Mouse (Mus musculus): ENCODE measurements at regions not wholly inside any gene's neighbourhood (a gene's known extent, or its start where the extent isn't known, plus 50 kb on each side); places are given as distances from the start of the nearest gene placed in this dataset.
A peak's percentile ranks its signal among the peaks of the same experiment; 100 is the strongest.

- H3K4me2 ChIP-seq (ENCODE audit: low read depth, low read length) = no peak overlapping the region
- H3K4me3 ChIP-seq (ENCODE audit: low read depth, low read length) = no peak overlapping the region
- no peak overlapping the region for H3K27ac ChIP-seq (ENCODE audit: low read depth)
- DNase-seq (ENCODE audit: low spot score) = no peak
- H3K36me3 ChIP-seq (replicated peaks; ENCODE audit: control insufficient read depth, insufficient read depth, low read length) = no peaks in the 10 kb centered on the region
- H3K9me3 ChIP-seq (replicated peaks; ENCODE audit: control insufficient read depth, low read length) = no peaks in the 10 kb centered on the region
- TF ChIP-seq EP300 (IDR thresholded peaks at IDR 0.05; ENCODE audit: low read depth) = no peak
- TF ChIP-seq CTCF (IDR thresholded peaks at IDR 0.05; ENCODE audit: low read depth) = no peak
- H3K27me3 ChIP-seq (ENCODE audit: control insufficient read depth, insufficient read depth, low read length) = no peaks in the 10 kb centered on the region
- no peak overlapping the region for H3K9ac ChIP-seq (replicated peaks; ENCODE audit: low read depth, low read length)
- ATAC-seq (ENCODE audit: insufficient read depth, low read depth) = no peak
- WGBS = 70% methylated on average over 2 of the region's 2 CpGs
- H3K4me1 ChIP-seq (ENCODE audit: control insufficient read depth, insufficient read depth) = 0 out of 2 replicates have a peak, but pooled peaks cover 3% of the 10 kb centered on the region
Measured at GRCm38 (mm10) chr3:38697349-38697748, 189.4 kb upstream of the Fat4 start.

DNA sequence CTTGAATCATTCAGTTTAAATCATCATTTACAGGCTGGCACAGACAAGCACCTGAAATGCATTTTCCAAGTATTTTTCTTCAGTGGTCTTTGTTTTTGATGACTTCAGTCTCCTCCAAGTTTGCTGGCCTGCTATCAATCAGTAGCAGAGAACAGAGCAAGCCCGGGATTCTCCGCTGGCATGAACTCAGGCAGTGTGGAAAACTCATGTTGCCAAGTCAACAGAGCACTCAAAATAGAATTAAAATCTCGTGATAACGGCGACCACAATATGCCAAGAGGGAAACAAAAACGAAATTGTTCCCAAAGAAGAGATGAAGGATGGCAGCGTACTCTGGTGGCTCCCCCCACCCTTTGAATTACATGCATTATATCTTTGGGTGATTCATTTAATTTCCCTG is 190.9 kb upstream of the Fat4 start:
- H3K4me2 ChIP-seq (ENCODE audit: low read depth, low read length) = no peak overlapping the region
- H3K27me3 ChIP-seq (ENCODE audit: control insufficient read depth, insufficient read depth, low read length) = no peaks in the 10 kb centered on the region
- DNase-seq (ENCODE audit: low spot score) (peak; percentile 8), ATAC-seq (ENCODE audit: insufficient read depth, low read depth) (no peak)
- 0 out of 2 replicates have a peak, but pooled peaks cover 3% of the 10 kb centered on the region for H3K4me1 ChIP-seq (ENCODE audit: control insufficient read depth, insufficient read depth)
- H3K9me3 ChIP-seq (replicated peaks; ENCODE audit: control insufficient read depth, low read length) = no peaks in the 10 kb centered on the region
- no peak overlapping the region for H3K4me3 ChIP-seq (ENCODE audit: low read depth, low read length)
- H3K36me3 ChIP-seq (replicated peaks; ENCODE audit: control insufficient read depth, insufficient read depth, low read length) = no peaks in the 10 kb centered on the region
- no peak overlapping the region for H3K27ac ChIP-seq (ENCODE audit: low read depth)
- H3K9ac ChIP-seq (replicated peaks; ENCODE audit: low read depth, low read length) = no peak overlapping the region
- WGBS = 20% methylated on average over 7 of the region's 7 CpGs
- TF ChIP-seq EP300 (IDR thresholded peaks at IDR 0.05; ENCODE audit: low read depth) (no peak), CTCF (IDR thresholded peaks at IDR 0.05; ENCODE audit: low read depth) (no peak)

DNA sequence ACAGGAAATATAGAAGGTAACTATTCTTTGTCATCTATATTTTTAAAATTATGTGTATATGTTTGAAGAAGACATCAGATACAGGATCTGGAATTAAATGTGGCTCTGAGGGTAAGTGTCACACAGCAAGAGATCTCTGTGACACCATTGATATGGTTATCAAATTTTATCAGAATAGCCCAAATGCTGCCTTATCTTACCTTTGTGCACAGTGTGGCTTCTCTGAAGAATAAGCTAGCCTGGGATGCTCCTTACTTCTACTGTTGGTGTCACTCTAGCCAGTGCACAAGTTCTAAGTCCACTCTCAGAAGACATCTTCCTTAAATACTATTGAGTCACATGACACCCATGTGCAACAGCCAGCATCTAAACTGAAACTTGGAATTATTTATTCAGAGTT is 194.0 kb upstream of the Fat4 start:
- DNase-seq (ENCODE audit: low spot score) (no peak), ATAC-seq (ENCODE audit: insufficient read depth, low read depth) (no peak)
- Histone ChIP-seq H3K36me3 (replicated peaks; ENCODE audit: control insufficient read depth, insufficient read depth, low read length) (no peaks in the 10 kb centered on the region), H3K4me1 (ENCODE audit: control insufficient read depth, insufficient read depth) (0 out of 2 replicates have a peak, but pooled peaks cover 3% of the 10 kb centered on the region), H3K27ac (ENCODE audit: low read depth) (no peak overlapping the region), H3K9me3 (replicated peaks; ENCODE audit: control insufficient read depth, low read length) (no peaks in the 10 kb centered on the region), H3K27me3 (ENCODE audit: control insufficient read depth, insufficient read depth, low read length) (no peaks in the 10 kb centered on the region), H3K4me3 (ENCODE audit: low read depth, low read length) (no peak overlapping the region), H3K9ac (replicated peaks; ENCODE audit: low read depth, low read length) (no peak overlapping the region), H3K4me2 (ENCODE audit: low read depth, low read length) (no peak overlapping the region)
- TF ChIP-seq CTCF (IDR thresholded peaks at IDR 0.05; ENCODE audit: low read depth) (no peak), EP300 (IDR thresholded peaks at IDR 0.05; ENCODE audit: low read depth) (no peak)

GRCm38 (mm10) chr3:38684247-38684991 is 199.8 kb upstream of the Ankrd50 start:
- 91% methylated on average over 4 of the region's 4 CpGs for WGBS
- no peaks in the 10 kb centered on the region for H3K4me1 ChIP-seq (ENCODE audit: control insufficient read depth, insufficient read depth)
- no peak overlapping the region for H3K27ac ChIP-seq (ENCODE audit: low read depth)
- H3K9ac ChIP-seq (replicated peaks; ENCODE audit: low read depth, low read length) = no peak overlapping the region
- DNase-seq (ENCODE audit: low spot score) (no peak), ATAC-seq (ENCODE audit: insufficient read depth, low read depth) (no peak)
- no peaks in the 10 kb centered on the region for H3K36me3 ChIP-seq (replicated peaks; ENCODE audit: control insufficient read depth, insufficient read depth, low read length)
- no peak overlapping the region for H3K4me3 ChIP-seq (ENCODE audit: low read depth, low read length)
- no peaks in the 10 kb centered on the region for H3K27me3 ChIP-seq (ENCODE audit: control insufficient read depth, insufficient read depth, low read length)
- no peak for TF ChIP-seq CTCF (IDR thresholded peaks at IDR 0.05; ENCODE audit: low read depth)
- no peak for TF ChIP-seq EP300 (IDR thresholded peaks at IDR 0.05; ENCODE audit: low read depth)
- no peaks in the 10 kb centered on the region for H3K9me3 ChIP-seq (replicated peaks; ENCODE audit: control insufficient read depth, low read length)
- H3K4me2 ChIP-seq (ENCODE audit: low read depth, low read length) = no peak overlapping the region

DNA sequence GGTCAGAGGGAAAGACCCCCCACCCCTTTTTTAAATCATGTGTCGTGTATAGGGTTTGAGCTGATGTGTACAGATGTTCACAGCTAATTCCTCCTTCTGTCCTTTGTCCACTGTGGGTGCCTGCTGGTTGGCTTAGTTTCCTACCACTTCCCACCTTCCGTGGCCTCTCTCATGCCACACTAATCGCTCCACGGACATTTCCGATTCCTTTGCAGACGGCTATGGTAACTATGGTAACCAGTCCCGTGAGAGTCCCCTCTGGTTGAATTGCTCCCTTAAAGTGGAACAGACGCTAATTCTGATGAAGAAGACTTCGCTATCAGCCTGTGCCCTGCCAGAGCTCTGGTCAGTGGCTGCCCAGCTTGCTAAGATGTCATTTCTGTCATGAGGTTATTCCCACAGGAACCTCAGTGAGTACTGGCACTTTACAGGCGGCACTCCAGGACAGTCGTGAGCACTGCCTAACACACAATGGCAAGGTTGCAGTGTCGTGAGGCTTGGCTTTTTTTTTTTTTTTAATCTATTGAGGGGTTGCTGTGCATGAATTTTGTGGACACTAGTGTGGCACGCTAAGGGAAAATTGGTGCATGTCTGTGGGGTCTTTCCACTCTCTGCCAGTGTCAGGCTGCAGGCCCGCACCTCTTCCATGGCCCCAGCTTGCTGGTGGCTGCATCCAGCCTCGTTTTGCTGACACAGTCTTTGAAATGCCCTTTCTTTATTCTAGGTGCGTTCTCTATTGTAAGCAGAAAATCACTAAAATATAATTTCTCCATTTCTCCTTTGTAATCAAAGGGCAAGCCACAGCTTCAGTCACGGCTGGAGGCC is 179.2 kb upstream of the Ankrd50 start:
- 0 out of 2 replicates have a peak, but pooled peaks cover 3% of the 10 kb centered on the region for H3K9me3 ChIP-seq (replicated peaks; ENCODE audit: control insufficient read depth, low read length)
- no peaks in the 10 kb centered on the region for H3K4me1 ChIP-seq (ENCODE audit: control insufficient read depth, insufficient read depth)
- H3K4me2 ChIP-seq (ENCODE audit: low read depth, low read length) = no peak overlapping the region
- ATAC-seq (ENCODE audit: insufficient read depth, low read depth) (no peak), DNase-seq (ENCODE audit: low spot score) (no peak)
- 69% methylated on average over 17 of the region's 17 CpGs for WGBS
- H3K36me3 ChIP-seq (replicated peaks; ENCODE audit: control insufficient read depth, insufficient read depth, low read length) = no peaks in the 10 kb centered on the region
- H3K9ac ChIP-seq (replicated peaks; ENCODE audit: low read depth, low read length) = no peak overlapping the region
- no peak overlapping the region for H3K27ac ChIP-seq (ENCODE audit: low read depth)
- H3K4me3 ChIP-seq (ENCODE audit: low read depth, low read length) = no peak overlapping the region
- H3K27me3 ChIP-seq (ENCODE audit: control insufficient read depth, insufficient read depth, low read length) = no peaks in the 10 kb centered on the region
- no peak for TF ChIP-seq EP300 (IDR thresholded peaks at IDR 0.05; ENCODE audit: low read depth)
- no peak for TF ChIP-seq CTCF (IDR thresholded peaks at IDR 0.05; ENCODE audit: low read depth)
